Mouse (Mus musculus): ENCODE results near the gene Copz2.
A peak's percentile ranks its signal among the peaks of the same experiment; 100 is the strongest.
"Not testable (repeated sequence)": the region's sequence is repeated elsewhere in the genome, so short reads cannot be mapped to it uniquely, and the experiment has no call there.

Copz2 gene

DNA sequence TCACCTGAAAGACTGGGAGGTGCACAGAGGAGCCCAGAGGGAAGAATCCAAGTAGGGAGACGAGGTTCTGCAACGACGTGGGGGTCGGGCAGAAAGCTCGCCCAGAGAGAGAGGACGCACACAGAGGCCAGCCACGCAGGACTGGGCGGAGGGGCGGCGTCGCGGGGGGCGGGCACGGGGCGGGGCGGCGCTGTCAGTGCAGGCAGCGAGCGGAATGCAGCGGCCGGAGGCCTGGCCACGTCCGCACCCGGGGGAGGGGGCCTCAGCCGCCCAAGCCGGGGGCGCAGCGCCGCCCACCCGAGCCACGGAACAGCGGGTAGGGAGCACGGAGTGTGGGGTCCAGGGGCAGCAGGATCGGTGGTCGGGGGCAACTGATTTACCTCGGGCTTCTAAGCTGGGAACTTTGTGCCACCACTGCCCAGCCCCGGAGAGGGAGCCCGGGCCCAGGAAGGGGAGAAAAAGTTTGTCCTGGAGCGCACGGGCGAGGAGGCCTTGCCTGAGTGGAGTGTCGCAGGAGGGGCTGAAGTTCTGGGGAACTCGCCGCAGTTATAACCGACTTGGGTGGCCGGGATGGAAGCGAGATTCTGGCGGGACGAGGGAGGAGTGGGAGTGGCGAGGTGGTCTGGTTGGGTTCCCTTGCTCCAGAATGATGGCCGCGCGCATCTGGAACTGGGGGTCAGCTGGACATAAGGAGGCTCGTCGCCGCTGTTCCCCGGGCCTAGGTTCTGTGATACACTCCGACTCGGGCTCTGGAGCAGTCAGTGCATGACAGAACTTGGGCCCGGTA lies at the start of gene Copz2:
Gene Copz2, plus strand, starts transcription at position 190 of the 787 bp plus-strand sequence.
- DNase-seq (ENCODE audit: low spot score in 2 of 2) = no peak

DNA sequence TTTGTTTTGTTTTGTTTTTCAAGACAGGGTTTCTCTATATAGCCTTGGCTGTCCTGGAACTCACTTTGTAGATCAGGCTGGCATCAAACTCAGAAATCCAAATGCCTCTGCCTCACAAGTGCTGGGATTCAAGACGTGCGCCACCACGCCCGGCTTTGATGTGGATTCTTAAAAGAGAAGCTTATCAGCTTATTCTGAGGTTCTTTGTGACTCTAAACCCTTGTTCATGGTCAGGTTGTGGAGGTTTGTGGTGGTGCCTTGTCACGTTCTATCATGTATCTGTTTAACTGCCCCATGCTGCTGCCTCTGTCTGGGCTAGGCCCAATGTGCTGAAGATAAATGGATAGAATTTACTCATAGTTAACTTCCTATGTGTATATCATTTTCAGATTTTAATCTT lies 44.1 kb upstream of the Copz2 start:
- DNase-seq (ENCODE audit: low spot score in 2 of 2) = no peak

DNA sequence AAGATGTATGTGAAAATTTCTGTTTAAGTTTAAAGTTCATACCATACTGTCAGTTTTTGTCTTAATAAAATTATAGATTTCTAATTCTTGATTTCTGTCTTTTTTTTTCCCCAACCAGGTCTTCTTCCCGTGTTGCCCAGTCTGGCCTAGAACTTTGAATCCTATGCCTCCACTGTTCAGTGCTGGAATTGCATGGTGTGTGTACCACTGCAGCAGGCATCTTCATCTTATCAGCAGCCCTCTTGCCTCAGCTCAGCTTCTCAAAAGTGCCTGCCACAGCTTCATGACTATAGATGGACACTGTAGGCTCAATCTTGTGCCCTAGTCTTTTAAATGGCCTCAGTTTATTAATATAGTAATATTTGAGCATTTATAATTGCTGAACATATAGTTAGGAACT lies 41.6 kb upstream of the Copz2 start:
- no peak for DNase-seq (ENCODE audit: low spot score in 2 of 2)

DNA sequence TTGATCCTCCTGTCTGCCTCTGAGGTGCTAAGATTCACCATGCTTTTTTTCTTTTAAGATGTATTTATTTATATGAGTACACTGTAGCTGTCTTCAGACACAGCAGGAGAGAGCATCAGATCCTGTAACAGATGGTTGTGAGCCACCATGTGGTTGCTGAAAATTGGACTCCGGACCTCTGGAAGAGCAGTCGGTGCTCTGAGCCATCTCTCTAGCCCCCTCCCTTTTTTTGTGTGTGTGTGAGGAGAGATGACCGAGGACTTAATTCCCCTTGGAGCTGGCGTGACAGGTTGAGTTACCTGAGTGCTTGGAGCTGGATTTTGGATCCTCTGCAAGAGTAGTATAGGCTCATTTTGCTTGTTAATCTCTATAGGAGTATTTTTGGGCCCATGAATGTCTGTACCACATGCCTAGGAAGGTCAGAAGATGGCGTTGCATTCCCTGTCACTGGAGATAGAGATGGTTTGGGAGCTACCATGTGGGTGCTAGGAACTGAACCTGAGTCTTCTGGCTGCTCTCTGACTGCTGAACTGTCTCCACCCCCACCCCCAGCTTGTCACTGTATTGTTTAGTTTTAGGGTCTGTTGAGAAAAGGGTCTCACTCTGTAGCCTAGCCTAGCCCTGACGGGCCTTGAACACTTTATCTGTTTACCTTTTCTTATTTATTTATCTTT lies 40.0 kb upstream of the Copz2 start:
- no peak for DNase-seq (ENCODE audit: low spot score in 2 of 2)

DNA sequence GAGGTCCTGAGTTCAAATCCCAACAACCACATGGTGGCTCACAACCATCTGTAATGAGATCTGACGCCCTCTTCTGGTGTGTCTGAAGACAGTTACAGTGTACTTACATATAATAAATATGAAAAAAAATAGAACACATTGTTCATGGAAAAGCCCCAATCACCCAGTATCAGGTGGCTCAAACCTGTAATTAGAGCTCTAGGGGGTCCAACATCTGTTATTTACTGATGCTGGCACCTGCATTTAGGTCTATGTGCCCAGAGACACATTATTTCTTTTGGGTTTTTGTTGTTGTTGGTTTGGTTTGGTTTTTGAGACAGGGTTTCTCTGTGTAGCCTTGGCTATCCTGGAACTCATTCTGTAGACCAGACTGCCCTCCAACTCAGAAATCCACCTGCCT lies 38.5 kb upstream of the Copz2 start:
- not testable (repeated sequence) for DNase-seq (ENCODE audit: low spot score in 2 of 2)

DNA sequence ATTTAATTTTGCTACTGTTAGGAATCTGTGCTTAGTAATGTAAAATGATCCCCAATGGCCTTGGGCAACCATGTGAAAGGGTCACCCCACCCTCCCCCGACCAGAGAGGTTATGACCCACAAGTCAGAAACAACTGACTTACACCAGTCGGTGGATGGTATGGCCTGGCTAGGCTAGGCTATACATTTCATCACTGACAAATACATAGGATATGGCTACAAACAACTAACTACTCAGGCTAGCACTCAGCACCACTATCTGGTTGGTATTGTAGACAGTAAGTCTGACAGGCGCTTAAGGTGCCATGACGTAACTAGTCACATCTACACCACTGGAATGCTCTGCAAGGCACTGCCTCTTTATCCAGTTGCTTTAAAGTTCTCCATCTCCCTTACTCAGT lies 36.2 kb upstream of the Copz2 start:
- DNase-seq (ENCODE audit: low spot score in 2 of 2) = no peak

DNA sequence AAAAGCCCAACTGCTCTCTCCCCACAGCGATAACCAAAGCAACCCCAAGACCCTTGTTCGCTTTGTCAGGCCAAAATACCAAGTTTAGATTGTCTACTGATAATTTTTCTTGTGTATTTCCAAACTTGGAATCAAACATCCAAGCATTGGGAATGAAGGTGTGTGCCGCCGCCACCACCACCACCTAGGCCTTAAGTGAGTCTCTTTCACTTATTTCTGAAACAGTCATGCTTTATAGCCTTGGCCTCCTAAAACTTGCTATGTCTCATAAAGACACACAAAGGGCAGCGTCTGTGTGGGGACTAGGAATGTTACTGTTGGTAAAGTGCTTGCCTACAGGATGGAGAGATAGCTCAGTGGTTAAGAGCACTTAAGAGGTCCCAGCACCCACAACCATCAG lies 35.8 kb upstream of the Copz2 start:
- no peak for DNase-seq (ENCODE audit: low spot score in 2 of 2)

DNA sequence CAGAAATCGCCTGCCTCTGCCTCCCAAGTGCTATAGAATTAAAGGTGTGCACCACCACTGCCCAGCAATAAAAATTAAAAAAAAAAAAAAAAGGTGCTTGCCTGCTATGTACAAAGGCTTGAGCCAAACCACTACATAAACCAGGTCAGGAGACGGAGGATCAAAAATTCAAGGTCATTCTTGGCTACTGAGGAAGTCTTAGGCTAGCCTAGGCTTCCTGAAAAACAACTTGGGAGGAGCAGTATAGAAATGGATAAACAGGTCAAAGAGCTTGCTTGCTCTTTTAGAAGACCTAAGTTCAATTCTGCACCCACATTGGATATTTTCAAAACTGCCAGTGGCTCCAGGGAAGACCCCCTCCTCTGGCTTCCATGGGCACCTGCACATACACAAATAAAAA lies 35.2 kb upstream of the Copz2 start:
- DNase-seq (ENCODE audit: low spot score in 2 of 2) = no peak

DNA sequence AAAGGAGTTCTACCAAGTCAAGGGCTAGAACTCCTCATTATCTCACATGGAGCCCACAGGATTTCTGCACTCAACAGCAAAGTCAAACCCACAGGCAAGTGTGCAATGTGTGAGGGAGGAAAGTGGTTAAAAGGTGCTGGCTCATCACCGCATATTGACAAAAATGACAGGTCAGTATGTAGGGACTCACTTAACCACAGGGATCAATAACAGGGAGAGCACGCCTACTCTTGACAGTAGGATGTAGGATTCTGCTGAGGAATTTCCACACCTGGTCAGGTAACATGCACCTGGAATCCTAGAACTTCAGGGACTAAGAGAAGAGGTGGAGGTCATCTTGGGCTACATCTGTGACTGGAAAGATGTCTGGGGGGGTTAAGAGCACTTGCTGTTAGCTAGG lies 33.8 kb upstream of the Copz2 start:
- DNase-seq (ENCODE audit: low spot score in 2 of 2) = no peak

DNA sequence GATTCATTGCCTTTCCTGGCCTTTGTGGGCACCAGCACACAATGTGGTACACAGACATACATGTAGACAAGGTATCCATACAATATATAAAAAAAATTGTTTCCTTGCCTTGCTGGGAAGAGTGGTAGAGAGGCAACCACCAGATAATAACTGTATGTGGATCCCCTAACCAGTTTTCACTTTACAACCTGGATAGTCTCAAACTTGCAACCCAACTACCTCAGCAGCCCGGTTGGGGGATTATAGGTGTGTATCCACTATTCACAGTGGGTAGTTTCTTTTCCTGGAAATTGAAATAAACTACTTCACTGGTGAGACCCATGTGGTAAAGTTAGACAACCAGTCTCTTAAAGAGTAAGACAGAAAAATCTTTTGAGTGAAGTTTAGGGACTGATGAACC lies 33.2 kb upstream of the Copz2 start:
- DNase-seq (ENCODE audit: low spot score in 2 of 2) = no peak

DNA sequence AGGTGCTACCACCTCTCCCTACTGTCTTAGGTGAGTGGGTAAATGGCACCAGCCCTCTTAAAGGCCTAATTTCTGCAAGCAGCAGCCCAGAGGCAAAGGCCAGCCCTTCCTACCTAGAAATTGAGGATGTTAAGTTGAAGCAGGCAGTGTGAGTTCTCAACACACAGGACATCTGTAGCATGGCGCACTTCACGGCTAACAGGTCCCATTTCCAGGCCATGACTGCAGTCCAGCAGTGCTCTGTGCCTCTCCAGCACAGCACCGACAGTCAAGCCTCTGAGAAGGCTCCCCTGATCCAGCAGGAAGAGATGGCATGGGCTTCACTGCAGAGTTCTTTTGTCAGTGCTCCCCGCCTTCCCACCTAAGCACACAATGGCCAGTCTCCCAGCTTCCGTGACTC lies 32.7 kb upstream of the Copz2 start:
- no peak for DNase-seq (ENCODE audit: low spot score in 2 of 2)

DNA sequence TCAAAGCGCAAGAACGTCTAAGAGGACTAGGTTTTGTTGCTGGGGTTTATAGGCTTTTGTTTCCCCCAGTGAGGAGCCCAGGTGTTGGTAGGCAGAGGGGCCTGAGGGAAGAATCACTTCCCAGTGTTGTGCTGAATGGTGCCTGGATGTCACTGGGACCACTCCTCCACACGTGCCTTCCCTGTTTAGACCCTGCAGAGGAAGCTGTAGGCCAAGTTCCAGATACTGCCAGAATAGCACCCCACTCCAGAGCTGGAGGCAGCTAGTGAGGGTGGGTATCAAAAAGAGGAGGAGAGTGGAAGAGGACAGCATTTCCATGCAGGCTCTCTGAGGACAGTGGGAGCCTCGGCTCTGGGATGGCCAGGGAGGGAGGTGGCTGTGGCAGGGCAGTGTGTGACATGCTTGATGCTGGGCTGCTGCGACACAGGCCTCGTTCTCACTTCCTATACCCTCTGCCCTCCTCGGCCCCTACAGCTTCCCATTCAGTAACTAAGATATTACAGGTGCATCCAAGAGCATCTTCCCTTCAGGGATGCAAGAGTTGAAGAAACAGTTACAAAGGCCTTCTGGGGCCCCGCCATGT lies 31.5 kb upstream of the Copz2 start:
- DNase-seq (ENCODE audit: low spot score in 2 of 2) = no peak

DNA sequence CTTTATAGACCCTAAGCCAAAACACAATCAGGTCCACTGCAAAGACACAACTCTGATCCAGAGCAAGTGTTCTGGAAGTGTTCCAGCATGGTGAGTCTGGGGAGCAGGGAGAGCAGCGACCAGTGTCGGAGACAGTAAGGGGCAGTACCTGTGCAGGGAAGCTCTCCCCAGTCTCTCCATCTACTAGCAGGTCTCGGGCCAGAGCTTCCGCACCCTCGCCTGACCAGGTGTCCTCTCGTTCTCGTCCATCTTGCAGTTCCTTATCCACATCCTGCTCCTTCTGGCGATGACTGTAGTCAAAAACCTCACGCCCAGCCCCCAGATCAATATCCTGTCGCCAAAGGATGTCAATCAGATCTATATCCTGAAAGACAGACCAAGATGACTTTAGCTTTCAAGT lies 27.7 kb upstream of the Copz2 start:
- no peak for DNase-seq (ENCODE audit: low spot score in 2 of 2)

DNA sequence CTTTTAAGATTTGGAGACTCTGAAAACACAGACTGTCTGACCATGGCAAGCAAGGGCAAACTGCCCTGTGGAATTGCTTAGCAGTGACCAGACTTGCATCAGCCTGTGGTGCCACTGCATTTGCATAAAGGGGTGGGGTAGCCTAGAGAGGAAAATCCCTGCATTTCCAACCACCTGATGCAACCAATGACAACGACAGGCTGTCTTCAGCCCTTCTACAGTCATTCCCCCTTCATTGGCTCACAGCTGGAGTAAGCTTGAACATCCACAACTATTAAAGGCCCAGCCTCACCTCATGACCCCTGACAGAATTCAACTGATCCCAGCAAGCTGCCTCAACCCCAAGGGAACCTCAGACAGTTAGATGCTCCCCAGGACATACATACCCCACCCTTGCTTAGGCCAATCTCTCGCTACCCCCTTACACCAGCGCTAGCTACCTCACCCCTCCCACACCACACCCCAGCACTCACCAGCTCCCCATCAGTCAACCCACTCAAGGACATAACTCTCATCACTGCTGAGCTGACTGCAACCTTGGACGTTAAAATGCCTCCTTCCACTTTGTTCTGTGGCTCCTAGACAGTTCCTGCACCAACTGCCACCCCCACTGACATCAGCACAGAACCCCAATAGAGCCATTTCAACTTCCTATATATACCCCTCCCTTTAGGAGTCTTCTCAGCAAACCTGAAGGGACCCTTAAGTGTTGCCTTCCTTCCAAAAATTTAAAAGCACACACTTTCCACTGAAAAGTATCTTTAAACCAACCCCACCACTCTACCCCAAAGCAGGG lies 26.8 kb upstream of the Copz2 start:
- no peak for DNase-seq (ENCODE audit: low spot score in 2 of 2)

DNA sequence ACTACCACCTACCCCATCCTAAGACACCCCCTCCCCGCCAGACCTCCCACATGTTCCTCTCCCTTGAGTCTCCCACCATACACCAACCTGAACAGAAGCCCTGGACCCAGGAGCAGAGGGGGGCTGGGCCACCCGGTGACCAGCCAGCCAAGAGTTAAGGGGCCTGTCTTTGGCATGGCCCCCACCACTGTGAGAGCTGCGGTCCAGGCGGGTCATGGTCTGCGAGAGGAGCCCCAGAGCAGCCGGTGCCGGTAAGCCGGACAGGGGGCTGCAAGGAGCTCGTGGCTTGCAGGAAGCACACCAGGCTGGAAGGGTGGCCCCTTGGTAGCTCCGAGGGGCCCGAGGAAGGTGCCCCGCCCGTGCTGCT lies 26.2 kb upstream of the Copz2 start:
- DNase-seq (ENCODE audit: low spot score in 2 of 2) = no peak

DNA sequence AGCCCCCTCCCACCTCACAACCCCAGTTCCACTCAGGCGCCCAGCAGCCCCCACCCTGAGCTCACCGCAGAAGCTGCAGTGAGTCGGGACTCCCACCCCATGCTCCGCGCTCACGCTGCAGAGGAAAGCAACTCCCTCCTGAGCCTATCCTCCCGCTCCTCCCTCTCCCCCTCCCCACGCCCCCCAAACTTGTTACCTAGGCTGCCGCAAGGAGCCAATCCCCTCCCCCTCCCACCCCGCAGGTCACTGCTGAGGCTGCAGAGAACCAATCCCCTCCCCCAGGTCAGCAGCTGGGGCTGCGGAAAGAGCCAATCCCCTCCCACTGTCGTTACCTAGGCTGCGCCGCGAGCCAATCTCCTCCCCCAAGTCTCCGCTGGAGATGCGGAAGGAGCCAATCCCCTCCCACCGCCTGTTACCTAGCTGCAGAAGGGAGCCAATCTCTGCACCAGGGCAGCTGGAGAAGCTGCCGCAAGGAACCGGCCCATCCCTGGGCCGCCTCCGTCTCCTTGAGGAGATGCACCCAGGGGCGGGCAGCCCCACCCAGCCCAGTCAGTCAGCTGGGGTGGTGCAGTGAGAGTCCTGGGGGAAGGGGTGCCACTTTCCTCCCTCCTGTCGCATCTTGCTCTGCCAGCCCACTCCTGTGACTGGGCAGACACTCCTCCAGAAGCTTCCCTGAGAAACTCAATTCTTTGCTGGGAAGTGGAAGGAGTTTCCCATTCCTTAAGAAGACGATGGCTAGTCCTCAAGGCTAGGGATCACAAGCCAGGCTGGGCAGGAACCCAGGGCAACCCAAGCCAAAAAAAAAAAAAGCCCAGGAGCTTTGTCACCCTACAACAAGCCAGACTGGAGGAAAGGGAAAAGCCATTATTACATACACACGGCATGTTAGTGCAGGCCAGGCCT lies 25.5 kb upstream of the Copz2 start:
- DNase-seq (ENCODE audit: low spot score in 2 of 2) = peak; percentile 88 to 91

DNA sequence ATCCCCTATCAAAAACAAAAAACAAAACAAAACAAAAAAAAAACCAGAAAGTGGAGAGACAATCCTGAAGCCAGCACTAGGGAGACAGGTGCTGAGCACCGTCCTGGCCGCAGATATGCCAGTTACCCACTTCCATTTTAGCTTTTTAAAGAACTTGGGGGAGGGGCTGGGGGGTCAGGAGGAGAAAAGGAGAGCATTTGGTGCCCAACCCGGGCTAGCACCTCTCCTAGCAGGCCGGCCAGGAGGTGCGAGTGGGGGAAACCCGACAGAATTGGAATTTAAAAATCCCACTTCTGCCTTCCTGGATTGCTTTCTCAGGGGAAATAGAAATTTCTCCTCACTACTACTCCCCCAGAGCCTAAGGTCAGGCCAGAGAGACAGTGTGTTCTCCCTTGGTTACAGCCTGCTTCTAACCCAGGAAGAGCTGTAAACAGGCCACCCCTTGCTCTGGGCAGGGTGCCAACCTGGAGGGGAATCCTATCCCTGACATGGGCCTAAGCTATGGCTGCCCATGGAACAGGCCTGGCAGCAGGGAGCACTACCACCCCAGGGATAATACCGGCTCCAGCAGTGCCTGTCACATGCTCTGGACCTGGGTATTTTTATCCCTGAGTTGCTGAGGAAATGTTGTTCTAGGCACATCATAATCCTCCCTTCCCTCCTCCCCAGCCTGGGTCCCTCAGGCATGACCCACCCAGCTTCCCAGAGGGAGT lies 24.7 kb upstream of the Copz2 start:
- no peak for DNase-seq (ENCODE audit: low spot score in 2 of 2)

DNA sequence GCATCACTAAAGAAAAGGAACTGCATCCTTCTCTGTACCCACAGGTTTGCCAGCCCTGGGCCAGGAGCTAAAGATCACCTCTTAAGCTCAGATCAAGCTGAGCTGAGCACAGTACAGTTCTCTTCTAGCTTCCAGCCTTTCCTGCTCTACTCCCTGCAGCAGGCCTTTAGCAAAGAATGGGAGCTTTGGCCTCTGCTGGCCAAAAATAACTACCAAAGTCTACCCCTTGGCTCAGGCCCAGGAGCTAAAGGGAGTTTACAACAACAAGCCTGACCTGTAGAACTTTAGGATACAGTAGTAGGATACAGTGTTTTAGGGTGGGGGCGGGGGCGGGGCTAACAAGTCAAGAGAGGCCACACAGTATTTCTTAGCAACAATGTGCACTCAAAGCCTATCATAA lies 23.2 kb upstream of the Copz2 start:
- no peak for DNase-seq (ENCODE audit: low spot score in 2 of 2)

DNA sequence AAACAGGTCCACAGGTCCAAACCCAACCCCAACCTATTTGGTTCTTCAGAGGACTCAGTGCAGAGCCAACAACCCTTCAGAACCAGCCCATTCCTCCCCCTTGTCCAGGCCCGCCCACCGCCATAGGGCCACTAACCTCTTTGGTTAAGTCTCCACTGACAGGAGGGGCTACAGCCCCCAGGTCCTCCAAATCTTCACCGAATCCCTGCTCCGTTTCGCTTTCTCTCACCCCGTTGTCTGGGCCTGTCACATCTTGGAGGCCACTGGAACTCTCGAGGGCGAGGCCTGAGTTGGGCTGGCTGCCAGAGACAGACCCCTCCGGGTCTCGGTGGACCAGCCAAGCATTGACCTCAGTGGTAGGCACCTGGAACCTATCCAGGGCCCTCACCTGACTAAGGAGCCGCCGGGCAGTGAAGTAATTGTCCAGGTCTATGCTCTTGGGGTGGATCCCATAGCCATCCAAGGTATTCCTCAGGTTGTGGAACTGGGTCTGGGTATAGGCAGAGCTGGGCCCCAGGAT lies 22.5 kb upstream of the Copz2 start:
- no peak for DNase-seq (ENCODE audit: low spot score in 2 of 2)

DNA sequence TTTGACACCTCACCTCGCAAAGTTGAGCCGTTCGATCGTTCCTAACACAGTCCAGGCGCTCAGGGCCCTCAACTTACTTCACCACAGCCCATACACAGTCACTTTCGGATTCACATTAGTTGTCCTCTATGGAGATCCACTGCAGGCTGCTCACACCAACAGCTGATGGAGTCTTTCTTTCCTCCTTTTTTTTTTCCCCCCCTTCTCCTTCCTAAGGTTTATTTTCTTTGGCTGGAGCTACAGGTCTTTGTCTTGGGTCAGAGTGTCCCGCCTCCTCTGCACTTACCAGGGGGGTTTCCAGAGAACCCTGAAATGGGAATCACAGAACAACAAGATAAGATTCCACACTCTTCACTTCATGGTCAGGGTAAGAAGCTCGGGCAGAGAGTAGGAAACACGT lies 21.8 kb upstream of the Copz2 start:
- no peak for DNase-seq (ENCODE audit: low spot score in 2 of 2)

DNA sequence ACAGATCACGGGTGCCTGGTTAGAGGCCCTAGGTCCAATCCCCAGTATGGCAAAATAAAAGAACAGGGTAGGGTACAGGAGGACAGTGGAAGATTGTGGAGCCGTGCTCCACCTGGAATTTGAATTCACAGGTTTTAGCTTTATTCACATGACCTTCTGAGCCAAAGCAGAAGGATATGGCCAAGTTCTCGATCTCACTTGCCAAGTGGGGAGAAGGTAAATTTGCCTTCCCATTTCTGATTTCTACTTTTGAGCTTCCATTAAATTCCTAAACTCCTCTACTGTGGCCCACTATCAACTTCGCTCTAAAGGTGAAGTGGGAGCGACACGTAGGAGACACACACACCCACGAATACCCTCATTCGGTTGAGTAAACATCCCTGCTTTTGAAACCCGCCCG lies 20.8 kb upstream of the Copz2 start:
- DNase-seq (ENCODE audit: low spot score in 2 of 2) = no peak

All from left cerebral cortex, adult 9 months (tissue).